Mouse (Mus musculus): Measurements from ENCODE around the gene Selenoi. TPM values are rescaled to one million over a fixed set of nuclear protein-coding genes. Genes with fewer than 3 reads are reported as not detected.
"Not testable (repeated sequence)": the region's sequence is repeated elsewhere in the genome, so short reads cannot be mapped to it uniquely, and the experiment has no call there.

Selenoi gene
- polyA plus RNA-seq, 1 experiment from 2014 or later = 23.0 TPM

- H3K4me3 ChIP-seq; H3K9me3 ChIP-seq; H3K4me1 ChIP-seq; H3K9ac ChIP-seq (replicated peaks); H3K36me3 ChIP-seq; ATAC-seq (ENCODE audit: low FRiP score, low read depth); H3K4me2 ChIP-seq (replicated peaks); H3K27me3 ChIP-seq; H3K27ac ChIP-seq (replicated peaks): not testable (repeated sequence)
- 85% methylated on average over 5 of the region's 5 CpGs for WGBS
Measured at GRCm38 (mm10) chr5:30210758-30211157, 21.6 kb upstream of the Selenoi start.

GRCm38 (mm10) chr5:30214889-30215288 lies 17.5 kb upstream of the Selenoi start:
- H3K36me3 ChIP-seq = no peaks in the 10 kb centered on the region
- ATAC-seq (ENCODE audit: low FRiP score, low read depth) = no peak
- H3K4me1 ChIP-seq = no peaks in the 10 kb centered on the region
- H3K4me2 ChIP-seq (replicated peaks) = no peak overlapping the region
- no peak overlapping the region for H3K4me3 ChIP-seq
- no peaks in the 10 kb centered on the region for H3K9me3 ChIP-seq
- no peak overlapping the region for H3K27ac ChIP-seq (replicated peaks)
- 10% methylated on average over 4 of the region's 4 CpGs for WGBS
- H3K27me3 ChIP-seq = no peaks in the 10 kb centered on the region
- no peak overlapping the region for H3K9ac ChIP-seq (replicated peaks)

GRCm38 (mm10) chr5:30215970-30216369 lies 16.4 kb upstream of the Selenoi start:
- H3K9ac ChIP-seq (replicated peaks) = no peak overlapping the region
- 86% methylated on average over 5 of the region's 5 CpGs for WGBS
- H3K4me2 ChIP-seq (replicated peaks) = no peak overlapping the region
- no peak overlapping the region for H3K27ac ChIP-seq (replicated peaks)
- H3K36me3 ChIP-seq = no peaks in the 10 kb centered on the region
- H3K27me3 ChIP-seq = no peaks in the 10 kb centered on the region
- H3K4me1 ChIP-seq = no peaks in the 10 kb centered on the region
- H3K9me3 ChIP-seq = no peaks in the 10 kb centered on the region
- no peak for ATAC-seq (ENCODE audit: low FRiP score, low read depth)
- H3K4me3 ChIP-seq = no peak overlapping the region

- no peak overlapping the region for H3K4me2 ChIP-seq (replicated peaks)
- no peaks in the 10 kb centered on the region for H3K9me3 ChIP-seq
- WGBS = 91% methylated on average over 2 of the region's 2 CpGs
- no peak overlapping the region for H3K9ac ChIP-seq (replicated peaks)
- ATAC-seq (ENCODE audit: low FRiP score, low read depth) = no peak
- no peaks in the 10 kb centered on the region for H3K27me3 ChIP-seq
- H3K27ac ChIP-seq (replicated peaks) = no peak overlapping the region
- H3K36me3 ChIP-seq = 0 out of 2 replicates have a peak, but pooled peaks cover 6% of the 10 kb centered on the region
- no peaks in the 10 kb centered on the region for H3K4me1 ChIP-seq
- no peak overlapping the region for H3K4me3 ChIP-seq
Measured at GRCm38 (mm10) chr5:30219715-30220114, 12.7 kb upstream of the Selenoi start.

GRCm38 (mm10) chr5:30220666-30221065 lies 11.7 kb upstream of the Selenoi start:
- no peaks in the 10 kb centered on the region for H3K27me3 ChIP-seq
- WGBS = 89% methylated on average over 8 of the region's 8 CpGs
- H3K4me2 ChIP-seq (replicated peaks) = no peak overlapping the region
- H3K4me3 ChIP-seq = no peak overlapping the region
- H3K27ac ChIP-seq (replicated peaks) = no peak overlapping the region
- H3K9ac ChIP-seq (replicated peaks) = no peak overlapping the region
- H3K4me1 ChIP-seq = no peaks in the 10 kb centered on the region
- H3K36me3 ChIP-seq = 0 out of 2 replicates have a peak, but pooled peaks cover 6% of the 10 kb centered on the region
- no peak for ATAC-seq (ENCODE audit: low FRiP score, low read depth)
- no peaks in the 10 kb centered on the region for H3K9me3 ChIP-seq

- ATAC-seq (ENCODE audit: low FRiP score, low read depth) = no peak
- WGBS = 98% methylated on average over 8 of the region's 8 CpGs
Measured at GRCm38 (mm10) chr5:30222681-30223080, 9.7 kb upstream of the Selenoi start.

GRCm38 (mm10) chr5:30230901-30231300 lies 1.5 kb upstream of the Selenoi start:
- Histone ChIP-seq H3K27ac (replicated peaks) (no peak overlapping the region), H3K9ac (replicated peaks) (no peak overlapping the region), H3K4me1 (peaks cover 23% of the 10 kb centered on the region), H3K4me2 (replicated peaks) (no peak overlapping the region), H3K36me3 (peaks cover 9% of the 10 kb centered on the region), H3K4me3 (no peak overlapping the region), H3K27me3 (no peaks in the 10 kb centered on the region), H3K9me3 (no peaks in the 10 kb centered on the region)
- 81% methylated on average over 4 of the region's 4 CpGs for WGBS
- ATAC-seq (ENCODE audit: low FRiP score, low read depth) = no peak

More at GRCm38 (mm10) chr5:30222681-30223080, 9.7 kb upstream of the Selenoi start:
- H3K9ac ChIP-seq (replicated peaks) = no peak overlapping the region
- H3K27me3 ChIP-seq = no peaks in the 10 kb centered on the region
- no peak overlapping the region for H3K27ac ChIP-seq (replicated peaks)
- H3K4me3 ChIP-seq = no peak overlapping the region
- H3K4me1 ChIP-seq = no peaks in the 10 kb centered on the region
- no peaks in the 10 kb centered on the region for H3K9me3 ChIP-seq
- H3K36me3 ChIP-seq = 0 out of 2 replicates have a peak, but pooled peaks cover 6% of the 10 kb centered on the region
- H3K4me2 ChIP-seq (replicated peaks) = no peak overlapping the region

- H3K4me1 ChIP-seq = peaks cover 23% of the 10 kb centered on the region
- H3K9ac ChIP-seq (replicated peaks) = peak overlapping the region; percentile 60
- peak overlapping the region; percentile 70 for H3K4me2 ChIP-seq (replicated peaks)
- no peaks in the 10 kb centered on the region for H3K27me3 ChIP-seq
- H3K4me3 ChIP-seq = peak overlapping the region; percentile 83
- ATAC-seq (ENCODE audit: low FRiP score, low read depth) = no peak
- H3K36me3 ChIP-seq = peaks cover 9% of the 10 kb centered on the region
- 49% methylated on average over 16 of the region's 16 CpGs for whole genome bisulfite sequencing
- peak overlapping the region; percentile 74 for H3K27ac ChIP-seq (replicated peaks)
- H3K9me3 ChIP-seq = no peaks in the 10 kb centered on the region
Measured at GRCm38 (mm10) chr5:30231891-30232270, 500 bp upstream of the Selenoi start.

GRCm38 (mm10) chr5:30233042-30233441 lies 661 bp downstream of the Selenoi start:
- ATAC-seq (ENCODE audit: low FRiP score, low read depth) = no peak
- peak overlapping the region; percentile 83 for H3K4me3 ChIP-seq
- peak overlapping the region; percentile 70 for H3K4me2 ChIP-seq (replicated peaks)
- peaks cover 9% of the 10 kb centered on the region for H3K36me3 ChIP-seq
- peaks cover 23% of the 10 kb centered on the region for H3K4me1 ChIP-seq
- no peaks in the 10 kb centered on the region for H3K27me3 ChIP-seq
- whole genome bisulfite sequencing = 4% methylated on average over 15 of the region's 15 CpGs
- H3K9me3 ChIP-seq = no peaks in the 10 kb centered on the region
- H3K27ac ChIP-seq (replicated peaks) = peak overlapping the region; percentile 88
- H3K9ac ChIP-seq (replicated peaks) = peak overlapping the region; percentile 84

- Histone ChIP-seq H3K9ac (replicated peaks) (peak overlapping the region; percentile 84; the same call in 1 of the 2 replicates), H3K4me3 (peak overlapping the region; percentile 83; the same call in 1 of the 2 replicates), H3K9me3 (no peaks in the 10 kb centered on the region), H3K36me3 (peaks cover 9% of the 10 kb centered on the region), H3K27ac (replicated peaks) (no peak overlapping the region), H3K4me1 (peaks cover 23% of the 10 kb centered on the region), H3K4me2 (replicated peaks) (peak overlapping the region; percentile 70), H3K27me3 (no peaks in the 10 kb centered on the region)
- 78% methylated on average over 8 of the region's 8 CpGs for WGBS
- ATAC-seq (ENCODE audit: low FRiP score, low read depth) = no peak
Measured at GRCm38 (mm10) chr5:30233979-30234378, 1.6 kb downstream of the Selenoi start.

- H3K4me1 ChIP-seq = peaks cover 23% of the 10 kb centered on the region
- H3K27ac ChIP-seq (replicated peaks) = no peak overlapping the region
- no peak for ATAC-seq (ENCODE audit: low FRiP score, low read depth)
- H3K36me3 ChIP-seq = peaks cover 2% of the 10 kb centered on the region
- H3K9me3 ChIP-seq = no peaks in the 10 kb centered on the region
- H3K4me2 ChIP-seq (replicated peaks) = no peak overlapping the region
- no peaks in the 10 kb centered on the region for H3K27me3 ChIP-seq
- no peak overlapping the region for H3K4me3 ChIP-seq
- whole genome bisulfite sequencing = 97% methylated on average over 2 of the region's 2 CpGs
- no peak overlapping the region for H3K9ac ChIP-seq (replicated peaks)
Measured at GRCm38 (mm10) chr5:30235641-30236126, 3.3 kb downstream of the Selenoi start.

GRCm38 (mm10) chr5:30238533-30238932 lies 6.2 kb downstream of the Selenoi start:
- Histone ChIP-seq H3K9ac (replicated peaks) (no peak overlapping the region), H3K36me3 (no peaks in the 10 kb centered on the region), H3K4me1 (peaks cover 18% of the 10 kb centered on the region), H3K4me3 (no peak overlapping the region), H3K4me2 (replicated peaks) (no peak overlapping the region), H3K27me3 (no peaks in the 10 kb centered on the region), H3K9me3 (no peaks in the 10 kb centered on the region), H3K27ac (replicated peaks) (no peak overlapping the region)
- WGBS = 98% methylated on average over 5 of the region's 5 CpGs
- no peak for ATAC-seq (ENCODE audit: low FRiP score, low read depth)

- peaks cover 11% of the 10 kb centered on the region; the same call in 1 of the 2 replicates for H3K4me1 ChIP-seq
- H3K4me2 ChIP-seq (replicated peaks) = no peak overlapping the region
- no peak for ATAC-seq (ENCODE audit: low FRiP score, low read depth)
- H3K27me3 ChIP-seq = no peaks in the 10 kb centered on the region
- no peaks in the 10 kb centered on the region for H3K36me3 ChIP-seq
- H3K9me3 ChIP-seq = no peaks in the 10 kb centered on the region
- H3K9ac ChIP-seq (replicated peaks) = no peak overlapping the region
- 95% methylated on average over 7 of the region's 7 CpGs for WGBS
- H3K4me3 ChIP-seq = no peak overlapping the region
- no peak overlapping the region for H3K27ac ChIP-seq (replicated peaks)
Measured at GRCm38 (mm10) chr5:30240552-30240951, 8.2 kb downstream of the Selenoi start.

Data from midbrain, embryonic 12.5 days (tissue).